Mouse (Mus musculus) CH12.LX (cell line): Measurements from ENCODE around the gene Cyb561.

ENCODE experiments used
- CHD1 ChIP-seq: IDR thresholded peaks from 2 replicates; pipeline ENCODE4 v1.6.1; 2012; ENCODE audit warnings: low read depth, low read length, improper control_type of control experiment, inconsistent platforms
- CTCF ChIP-seq, 2 experiments: IDR thresholded peaks in 1 of 2; conservative IDR thresholded peaks in 1 of 2; 2 replicates each; pipeline ENCODE4 v1.5.1; 2011 to 2012; ENCODE audit warnings: low read depth in 2 of 2, low read length in 2 of 2, improper control_type of control experiment in 1 of 2, inconsistent platforms in 1 of 2, mild to moderate bottlenecking in 1 of 2, moderate library complexity in 1 of 2
- E2F4 ChIP-seq: IDR thresholded peaks from 2 replicates; pipeline ENCODE4 v1.6.1; 2011; ENCODE audit warnings: low read depth, low read length, improper control_type of control experiment; ENCODE audit not compliant: insufficient replicate concordance
- HCFC1 ChIP-seq: IDR thresholded peaks from 2 replicates; pipeline ENCODE4 v1.6.1; 2012; ENCODE audit warnings: low read depth, mild to moderate bottlenecking, inconsistent platforms, low read length, improper control_type of control experiment
- MAX ChIP-seq: IDR thresholded peaks from 2 replicates; pipeline ENCODE4 v1.6.1; 2011; ENCODE audit warnings: low read length, improper control_type of control experiment
- NELFE ChIP-seq: IDR thresholded peaks from 2 replicates; pipeline ENCODE4 v1.6.1; 2011; ENCODE audit warnings: low read depth, low read length, improper control_type of control experiment
- POLR2A ChIP-seq: IDR thresholded peaks from 2 replicates; pipeline ENCODE4 v1.6.1; 2011; ENCODE audit warnings: low read depth, mild to moderate bottlenecking, improper control_type of control experiment, low read length
- POLR2AphosphoS2 ChIP-seq: IDR thresholded peaks from 2 replicates; pipeline ENCODE4 v1.6.1; 2011; ENCODE audit warnings: low read depth, low read length, improper control_type of control experiment
- RAD21 ChIP-seq: IDR thresholded peaks from 2 replicates; pipeline ENCODE4 v1.6.1; 2011; ENCODE audit warnings: low read depth, mild to moderate bottlenecking, low read length, improper control_type of control experiment, moderate library complexity
- UBTF ChIP-seq: IDR thresholded peaks from 2 replicates; pipeline ENCODE4 v1.6.1; 2012; ENCODE audit warnings: low read depth, mild to moderate bottlenecking, inconsistent platforms, low read length, improper control_type of control experiment, moderate library complexity
- ZKSCAN1 ChIP-seq: IDR thresholded peaks from 2 replicates; pipeline ENCODE4 v1.6.1; 2012; ENCODE audit warnings: low read depth, inconsistent platforms, low read length, improper control_type of control experiment, borderline replicate concordance
- ZNF384 ChIP-seq: IDR thresholded peaks from 2 replicates; pipeline ENCODE4 v1.6.1; 2012; ENCODE audit warnings: low read depth, low read length, improper control_type of control experiment, inconsistent platforms

GRCm38 (mm10) chr11:105989446-105989845 lies 36.3 kb upstream of the Cyb561 start:
- TF ChIP-seq CTCF (conservative IDR thresholded peaks at IDR 0.05 in 1 of 2, IDR thresholded peaks at IDR 0.05 in 1 of 2; ENCODE audit: low read depth in 2 of 2, low read length in 2 of 2) (no peak), HCFC1 (no peak), RAD21 (no peak), CHD1 (no peak), POLR2AphosphoS2 (no peak), POLR2A (no peak), E2F4 (no peak), UBTF (no peak), NELFE (no peak), MAX (no peak), ZKSCAN1 (no peak), ZNF384 (no peak)
